8 mouse cellular contexts compared by ENCODE assay signal in the genomic region with DNA sequence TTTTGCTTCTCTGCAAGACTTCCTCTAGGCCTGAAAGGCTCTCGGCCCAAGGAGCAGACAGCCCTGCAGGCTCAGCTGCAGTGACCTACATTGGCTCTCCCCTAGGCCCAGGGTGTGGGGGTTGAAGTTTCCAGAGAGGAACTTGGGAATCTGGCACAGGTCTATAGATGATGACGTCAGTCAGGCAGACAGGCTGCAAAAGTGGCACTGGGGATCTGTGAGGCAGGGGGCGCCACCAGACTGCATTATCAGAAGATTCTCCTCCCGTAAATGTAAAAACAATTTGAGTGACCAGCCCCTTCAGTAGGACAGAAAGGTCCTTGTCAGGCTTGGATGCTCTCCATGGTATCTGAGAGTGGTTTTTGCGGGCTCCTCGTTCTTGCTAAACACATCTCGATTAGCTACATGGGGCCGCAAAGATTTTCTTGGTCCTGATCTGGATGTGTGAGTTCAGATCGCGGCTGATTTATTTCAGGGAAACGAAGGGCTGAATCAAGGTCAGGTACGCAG. TPM values are rescaled to one million over a fixed set of nuclear protein-coding genes. Genes with fewer than 3 reads are reported as not detected.
DNase-seq lines count a peak whose midpoint lies in the region; ATAC-seq and TF ChIP-seq lines count a peak whose summit lies in the region.

No protein-coding gene starts in this region.

- 1% methylated on average over 12 of the region's 12 CpGs for WGBS in cerebellum, adult 2 months
- 3% methylated on average over 12 of the region's 12 CpGs for WGBS in lung, embryonic 16.5 days

- TF ChIP-seq CTCF in cerebellum, adult 2 months (IDR thresholded peaks at IDR 0.05; ENCODE audit: borderline replicate concordance, insufficient read depth, low read depth, low read length), result peak; percentile 56; the same call in 1 of the 2 replicates

- H3K9ac ChIP-seq in lung, embryonic 16.5 days (ENCODE audit: low read length), result peak overlapping the region; percentile 61

- peak; percentile 89 for DNase-seq in NIH3T3 (ENCODE audit: low read depth)
- DNase-seq in cerebellum, adult 2 months, result peak; percentile 83 to 88
- peak; percentile 91 for DNase-seq in heart, postnatal 4 days
- peak; percentile 91 for DNase-seq in layer of hippocampus, adult 9-11 months
- peak; percentile 88 for DNase-seq in right cerebral cortex, adult 18-20 months

- no peak for TF ChIP-seq POLR2A in cerebellum, adult 2 months (IDR thresholded peaks at IDR 0.05; ENCODE audit: borderline replicate concordance, insufficient read depth, low read length)

- peak; percentile 32 for ATAC-seq in frontal cortex, adult (ENCODE audit: low TSS enrichment)
- peak; percentile 31 for ATAC-seq in lung, embryonic 16.5 days (ENCODE audit: low read depth)
- ATAC-seq in inflammation-experienced regulatory T-cells, adult 6 months, result no peak

- H3K9me3 ChIP-seq in lung, embryonic 16.5 days (ENCODE audit: control insufficient read depth, low read length), result no peaks in the 10 kb centered on the region

- peak overlapping the region; percentile 85 for H3K27ac ChIP-seq in cerebellum, adult 2 months (ENCODE audit: insufficient read depth, low read length)
- peak overlapping the region; percentile 99 for H3K27ac ChIP-seq in lung, embryonic 16.5 days (ENCODE audit: low read length)

- H3K4me3 ChIP-seq in cerebellum, adult 2 months (replicated peaks; ENCODE audit: insufficient read depth, low read depth, low read length), result peak overlapping the region; percentile 18
- H3K4me3 ChIP-seq in lung, embryonic 16.5 days (ENCODE audit: low read length), result peak overlapping the region; percentile 25; the same call in 1 of the 2 replicates

- H3K4me2 ChIP-seq in lung, embryonic 16.5 days (ENCODE audit: low read depth, low read length), result peak overlapping the region; percentile 50

- H3K36me3 ChIP-seq in lung, embryonic 16.5 days (ENCODE audit: control insufficient read depth, insufficient read depth, low read length), result no peaks in the 10 kb centered on the region

- no peaks in the 10 kb centered on the region for H3K27me3 ChIP-seq in cerebellum, adult 2 months (ENCODE audit: control insufficient read depth, insufficient read depth, low read length)
- H3K27me3 ChIP-seq in lung, embryonic 16.5 days (ENCODE audit: control insufficient read depth, insufficient read depth, low read depth, low read length), result no peaks in the 10 kb centered on the region

- peaks cover 39% of the 10 kb centered on the region for H3K4me1 ChIP-seq in cerebellum, adult 2 months (ENCODE audit: control insufficient read depth, insufficient read depth, low read length)
- peaks cover 67% of the 10 kb centered on the region for H3K4me1 ChIP-seq in lung, embryonic 16.5 days (replicated peaks; ENCODE audit: control insufficient read depth, insufficient read depth, low read length)

RNA-seq across cellular contexts. Expression of a gene that starts 9.5 kb away (rescaled TPM):
- 99.1 and 103 TPM in 2 replicates for polyA plus RNA-seq in cerebellum, adult 2 months (2012; rRNA removed)
- 10 to 100 TPM; 67.8 to 71.5 TPM for total RNA-seq in heart, postnatal 4 days (2021)
- polyA plus RNA-seq in lung, embryonic 16.5 days (2015; fragmentation: Nextera tagmentation; extraction: Ambion mirVana), result 19.4 and 20.3 TPM in 2 replicates
- polyA plus RNA-seq in inflammation-experienced regulatory T-cells, adult 6 months (2017; shearing (Covaris generic)), result 10 to 100 TPM; 16.7 to 26.3 (median 20.4) TPM

RNA-seq across cellular contexts. Expression of a gene that starts 10.7 kb away (rescaled TPM):
- 144 and 167 TPM in 2 replicates for polyA plus RNA-seq in cerebellum, adult 2 months (2012; rRNA removed)
- 10 to 100 TPM; 26.3 to 27.6 TPM for total RNA-seq in heart, postnatal 4 days (2021)
- 1.4 and 1.6 TPM in 2 replicates for polyA plus RNA-seq in lung, embryonic 16.5 days (2015; fragmentation: Nextera tagmentation; extraction: Ambion mirVana)
- polyA plus RNA-seq in inflammation-experienced regulatory T-cells, adult 6 months (2017; shearing (Covaris generic)), result 1 to 10 TPM; 6.5 to 8.4 (median 7.3) TPM

RNA-seq across cellular contexts. Expression of a gene that starts 18.9 kb away (rescaled TPM):
- 55.5 TPM in 2 replicates for polyA plus RNA-seq in cerebellum, adult 2 months (2012; rRNA removed)
- total RNA-seq in heart, postnatal 4 days (2021), result 10 to 100 TPM; 26.9 to 28.4 TPM
- 33.2 and 36.6 TPM in 2 replicates for polyA plus RNA-seq in lung, embryonic 16.5 days (2015; fragmentation: Nextera tagmentation; extraction: Ambion mirVana)
- polyA plus RNA-seq in inflammation-experienced regulatory T-cells, adult 6 months (2017; shearing (Covaris generic)), result 10 to 100 TPM in 2 of 3 experiments, 1 to 10 TPM in 1; 8.7 to 14.8 (median 11.6) TPM

RNA-seq across cellular contexts. Expression of a gene that starts 45.4 kb away (rescaled TPM):
- 439 and 447 TPM in 2 replicates for polyA plus RNA-seq in cerebellum, adult 2 months (2012; rRNA removed)
- 100 to 1,000 TPM; 171 to 183 TPM for total RNA-seq in heart, postnatal 4 days (2021)
- polyA plus RNA-seq in lung, embryonic 16.5 days (2015; fragmentation: Nextera tagmentation; extraction: Ambion mirVana), result 36.3 and 36.4 TPM in 2 replicates
- polyA plus RNA-seq in inflammation-experienced regulatory T-cells, adult 6 months (2017; shearing (Covaris generic)), result 1 to 10 TPM; 1.3 to 6.3 (median 5.2) TPM

RNA-seq across cellular contexts. Expression of a gene that starts 50.8 kb away (rescaled TPM):
- polyA plus RNA-seq in cerebellum, adult 2 months (2012; rRNA removed), result 56.8 and 58.0 TPM in 2 replicates
- 1 to 10 TPM; 1.3 TPM for total RNA-seq in heart, postnatal 4 days (2021)
- polyA plus RNA-seq in lung, embryonic 16.5 days (2015; fragmentation: Nextera tagmentation; extraction: Ambion mirVana), result 1.3 and 1.4 TPM in 2 replicates
- polyA plus RNA-seq in inflammation-experienced regulatory T-cells, adult 6 months (2017; shearing (Covaris generic)), result under 1 TPM in 2 of 3 experiments, not detected in 1; 0.32 to 0.63 TPM

Comparison
In these comparisons a context has a peak if more than half of its experiments do, and no peak if none do; other contexts are left out.
1. RNA of a gene that starts 10.7 kb away (polyA plus RNA-seq): 144 to 167 TPM in cerebellum, adult 2 months; 6.5 to 8.4 TPM in inflammation-experienced regulatory T-cells, adult 6 months and 1.4 to 1.6 TPM in lung, embryonic 16.5 days; every median in the first group is over 10 times any median in the second.
2. Peak in every context shown above with its lines, with median percentiles within 50 percentile points of each other: DNase-seq.